ENCODE assay signal across 19 mouse cellular contexts in the genomic region with DNA sequence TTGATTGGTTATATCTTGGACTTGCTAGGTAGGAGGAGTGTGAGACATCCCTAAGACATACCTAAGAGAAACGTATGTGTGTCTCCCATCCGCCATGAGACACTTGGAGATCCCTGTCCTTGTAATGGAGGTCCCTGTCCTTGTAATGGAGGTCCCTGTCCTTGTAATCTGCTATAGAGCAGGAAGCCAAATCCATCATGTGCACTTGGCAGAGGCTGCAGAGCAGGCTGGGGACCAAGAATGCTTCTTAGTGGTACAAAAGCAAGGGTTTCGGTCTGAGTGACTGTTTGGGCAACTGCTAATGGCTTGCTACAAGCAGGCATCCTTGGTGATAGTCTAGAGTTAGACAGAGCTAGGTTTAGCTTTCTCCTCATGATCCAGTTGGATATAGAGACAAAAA. TPM values are rescaled to one million over a fixed set of nuclear protein-coding genes. Genes with fewer than 3 reads are reported as not detected.
DNase-seq lines count a peak whose midpoint lies in the region; ATAC-seq and TF ChIP-seq lines count a peak whose summit lies in the region.
"Had no signal": no experiment of that assay in that cellular context is flagged by ENCODE, and none has a peak within 500 bp of the region (broad histone marks: within the 10 kb centered on the region; RNA-seq: fewer than 3 reads in every experiment).

No protein-coding gene starts in this region.

- no peak overlapping the region for H3K9ac ChIP-seq in heart, embryonic 12.5 days
- no peak overlapping the region for H3K9ac ChIP-seq in midbrain, postnatal 0 days (replicated peaks; ENCODE audit: low read length, poor library complexity, severe bottlenecking)
- no peak overlapping the region for H3K9ac ChIP-seq in midbrain, embryonic 15.5 days
- H3K9ac ChIP-seq: embryonic facial prominence, embryonic 15.5 days; forebrain, embryonic 15.5 days; hindbrain, embryonic 14.5 days; neural tube, embryonic 12.5 days had no signal

- H3K4me2 ChIP-seq in heart, embryonic 12.5 days, result no peak overlapping the region
- no peak overlapping the region for H3K4me2 ChIP-seq in midbrain, postnatal 0 days (ENCODE audit: low read depth, low read length, poor library complexity, severe bottlenecking)
- H3K4me2 ChIP-seq in midbrain, embryonic 15.5 days, result no peak overlapping the region
- H3K4me2 ChIP-seq: embryonic facial prominence, embryonic 15.5 days; forebrain, embryonic 15.5 days; hindbrain, embryonic 14.5 days; neural tube, embryonic 12.5 days had no signal

- H3K9me3 ChIP-seq in heart, embryonic 12.5 days (replicated peaks), result no peaks in the 10 kb centered on the region; the same call in 1 of the 2 replicates
- H3K9me3 ChIP-seq in midbrain, postnatal 0 days (ENCODE audit: low read length), result no peaks in the 10 kb centered on the region
- no peaks in the 10 kb centered on the region for H3K9me3 ChIP-seq in midbrain, embryonic 15.5 days
- H3K9me3 ChIP-seq: embryonic facial prominence, embryonic 15.5 days; forebrain, embryonic 15.5 days; neural tube, embryonic 12.5 days had no signal

- peak; percentile 70 for DNase-seq in adrenal gland, adult 2 months
- no peak for DNase-seq in adrenal gland, postnatal 4 days (ENCODE audit: low spot score in 2 of 2)
- DNase-seq in heart, adult 18-20 months, result peak; percentile 46 to 49
- DNase-seq in midbrain, postnatal 0 days (ENCODE audit: low spot score), result peak; percentile 44
- DNase-seq in gastrocnemius, adult 2 months, result no peak
- DNase-seq in layer of hippocampus, adult 9-11 months, result no peak
- DNase-seq: cerebellum, adult 11-12 months; gastrocnemius, postnatal 25 days; kidney, adult 2 months; retina, postnatal 1 day had no signal

- intact Hi-C loops in gastrocnemius, adult 2 months (cut with DNase I), result loop anchor here (5.0 kb wide), 1 partner anchor 39 kb away; no protein-coding TSS in a partner anchor

- no peak overlapping the region for H3K4me3 ChIP-seq in heart, embryonic 12.5 days
- no peak overlapping the region for H3K4me3 ChIP-seq in midbrain, postnatal 0 days (ENCODE audit: low read depth, low read length)
- no peak overlapping the region for H3K4me3 ChIP-seq in midbrain, embryonic 15.5 days
- no peak overlapping the region for H3K4me3 ChIP-seq in gastrocnemius, adult 2 months
- H3K4me3 ChIP-seq: embryonic facial prominence, embryonic 15.5 days; forebrain, embryonic 15.5 days; neural tube, embryonic 12.5 days had no signal

- 91% methylated on average over 3 of the region's 3 CpGs for WGBS in heart, embryonic 12.5 days
- WGBS in midbrain, postnatal 0 days, result 86% methylated on average over 3 of the region's 3 CpGs
- WGBS in midbrain, embryonic 15.5 days, result 92% methylated on average over 3 of the region's 3 CpGs

- H3K4me1 ChIP-seq in heart, embryonic 12.5 days (replicated peaks), result peaks cover 49% of the 10 kb centered on the region
- H3K4me1 ChIP-seq in midbrain, postnatal 0 days (ENCODE audit: insufficient read depth, low read length), result no peaks in the 10 kb centered on the region; the same call in 1 of the 2 replicates
- H3K4me1 ChIP-seq in midbrain, embryonic 15.5 days, result peaks cover 42% of the 10 kb centered on the region

- no peak overlapping the region for H3K27ac ChIP-seq in heart, embryonic 12.5 days (ENCODE audit: poor library complexity, severe bottlenecking)
- no peak overlapping the region for H3K27ac ChIP-seq in midbrain, postnatal 0 days (ENCODE audit: low read depth, low read length)
- no peak overlapping the region for H3K27ac ChIP-seq in midbrain, embryonic 15.5 days
- H3K27ac ChIP-seq in gastrocnemius, adult 2 months, result no peak overlapping the region
- H3K27ac ChIP-seq: embryonic facial prominence, embryonic 15.5 days; forebrain, embryonic 15.5 days; hindbrain, embryonic 14.5 days; kidney, postnatal 0 days; macrophage; neural tube, embryonic 12.5 days had no signal

- no peaks in the 10 kb centered on the region for H3K27me3 ChIP-seq in heart, embryonic 12.5 days (replicated peaks)
- H3K27me3 ChIP-seq in midbrain, postnatal 0 days (ENCODE audit: insufficient read depth, low read length), result no peaks in the 10 kb centered on the region
- no peaks in the 10 kb centered on the region for H3K27me3 ChIP-seq in midbrain, embryonic 15.5 days (replicated peaks)
- H3K27me3 ChIP-seq: embryonic facial prominence, embryonic 15.5 days; forebrain, embryonic 15.5 days; neural tube, embryonic 12.5 days had no signal

- TF ChIP-seq CTCF in midbrain, postnatal 0 days (IDR thresholded peaks at IDR 0.05), result no peak
- TF ChIP-seq CTCF in gastrocnemius, adult 2 months (IDR thresholded peaks at IDR 0.05), result no peak

- H3K36me3 ChIP-seq in heart, embryonic 12.5 days, result peaks cover 32% of the 10 kb centered on the region
- H3K36me3 ChIP-seq in midbrain, postnatal 0 days (ENCODE audit: insufficient read depth, low read length), result no peaks in the 10 kb centered on the region
- no peaks in the 10 kb centered on the region for H3K36me3 ChIP-seq in midbrain, embryonic 15.5 days (replicated peaks)
- H3K36me3 ChIP-seq: embryonic facial prominence, embryonic 15.5 days had no signal

- ATAC-seq in heart, embryonic 12.5 days (ENCODE audit: insufficient number of reproducible peaks, low FRiP score), result no peak
- ATAC-seq in midbrain, postnatal 0 days (ENCODE audit: low FRiP score), result no peak
- ATAC-seq in midbrain, embryonic 15.5 days (replicated peaks), result no peak
- ATAC-seq: forebrain, embryonic 15.5 days; inflammation-experienced regulatory T-cells, adult 6 months had no signal

RNA-seq across cellular contexts. Expression of gene Lrrc20, which starts 55.3 kb away (rescaled TPM):
- total RNA-seq in adrenal gland, adult 2 months (2021), result 10 to 100 TPM; 15.9 to 17.8 TPM
- polyA plus RNA-seq in adrenal gland, adult 2 months (2012; rRNA removed), result 17.5 and 21.7 TPM in 2 replicates
- 10 to 100 TPM; 12.2 to 13.8 TPM for total RNA-seq in adrenal gland, postnatal 4 days (2021)
- total RNA-seq in heart, adult 18-20 months (2021), result 10 to 100 TPM; 32.8 to 39.8 TPM
- 12.6 and 13.3 TPM in 2 replicates for polyA plus RNA-seq in heart, embryonic 12.5 days (2016; fragmentation: Nextera tagmentation; extraction: Ambion mirVana)
- 11.2 and 15.5 TPM in 2 replicates for total RNA-seq in midbrain, postnatal 0 days (2014; rRNA removed)
- 8.1 and 8.3 TPM in 2 replicates for polyA plus RNA-seq in midbrain, postnatal 0 days (2015; fragmentation: Nextera tagmentation; extraction: Ambion mirVana)
- 18.1 TPM in 2 replicates for polyA plus RNA-seq in midbrain, embryonic 15.5 days (2015; fragmentation: Nextera tagmentation; extraction: Ambion mirVana)
- total RNA-seq in gastrocnemius, adult 2 months (2021), result 100 to 1,000 TPM; 133 to 164 TPM

Comparison
In these comparisons a context has a peak if more than half of its experiments do, and no peak if none do; other contexts are left out.
1. DNase-seq: peak in adrenal gland, adult 2 months (single experiment), heart, adult 18-20 months (2 of 2) and midbrain, postnatal 0 days (single experiment); none in adrenal gland, postnatal 4 days (0 of 2), gastrocnemius, adult 2 months (single experiment) and layer of hippocampus, adult 9-11 months (single experiment).